Comparison of ENCODE assay signal across 8 mouse cellular contexts in genomic region chr4:75277467-75278196, GRCm38 (mm10). TPM values are rescaled to one million over a fixed set of nuclear protein-coding genes. Genes with fewer than 3 reads are reported as not detected.
DNase-seq lines count a peak whose midpoint lies in the region; ATAC-seq and TF ChIP-seq lines count a peak whose summit lies in the region.

No protein-coding gene starts in this region.

- no peak for TF ChIP-seq EP300 in stomach, postnatal 0 days (optimal IDR thresholded peaks at IDR 0.05)

- H3K27ac ChIP-seq in liver, adult 2 months (replicated peaks; ENCODE audit: insufficient read depth, low read depth, low read length) = peak overlapping the region; percentile 43; the same call in 1 of the 2 replicates
- no peak overlapping the region for H3K27ac ChIP-seq in forebrain, embryonic 12.5 days
- peak overlapping the region; percentile 67 for H3K27ac ChIP-seq in liver, embryonic 12.5 days
- 0 out of 2 replicates have a peak overlapping the region, but pooled peaks have one; percentile 30 for H3K27ac ChIP-seq in stomach, postnatal 0 days (replicated peaks)

- H3K9ac ChIP-seq in liver, adult 2 months (ENCODE audit: low read depth, low read length) = peak overlapping the region; percentile 90
- H3K9ac ChIP-seq in forebrain, embryonic 12.5 days = peak overlapping the region; percentile 87
- H3K9ac ChIP-seq in liver, embryonic 12.5 days = peak overlapping the region; percentile 90
- H3K9ac ChIP-seq in stomach, postnatal 0 days (ENCODE audit: low read length) = peak overlapping the region; percentile 87

- H3K4me2 ChIP-seq in forebrain, embryonic 12.5 days = peak overlapping the region; percentile 69
- peak overlapping the region; percentile 71 for H3K4me2 ChIP-seq in liver, embryonic 12.5 days
- peak overlapping the region; percentile 62 for H3K4me2 ChIP-seq in stomach, postnatal 0 days (replicated peaks; ENCODE audit: low read depth)

- peaks cover 2% of the 10 kb centered on the region; the same call in 1 of the 2 replicates for H3K36me3 ChIP-seq in liver, adult 2 months (ENCODE audit: control insufficient read depth, insufficient read depth, low read length)
- H3K36me3 ChIP-seq in forebrain, embryonic 12.5 days (replicated peaks) = peaks cover 8% of the 10 kb centered on the region
- peaks cover 23% of the 10 kb centered on the region for H3K36me3 ChIP-seq in liver, embryonic 12.5 days
- H3K36me3 ChIP-seq in stomach, postnatal 0 days (ENCODE audit: control insufficient read depth, insufficient read depth, low read length) = no peaks in the 10 kb centered on the region

- no peak for TF ChIP-seq CTCF in liver, adult 2 months (IDR thresholded peaks at IDR 0.05; ENCODE audit: low read depth, low read length)
- TF ChIP-seq CTCF in stomach, postnatal 0 days (IDR thresholded peaks at IDR 0.05; ENCODE audit: low read depth) = no peak

- intact Hi-C loops in left cerebral cortex, postnatal 36 days (cut with DNase I) = no loop called here

- H3K4me3 ChIP-seq in liver, adult 2 months (ENCODE audit: insufficient read depth, low read depth, low read length) = peak overlapping the region; percentile 99
- peak overlapping the region; percentile 84 for H3K4me3 ChIP-seq in forebrain, embryonic 12.5 days (replicated peaks)
- H3K4me3 ChIP-seq in liver, embryonic 12.5 days = peak overlapping the region; percentile 87
- peak overlapping the region; percentile 83 for H3K4me3 ChIP-seq in stomach, postnatal 0 days (ENCODE audit: low read depth, low read length)

- WGBS in liver, adult 2 months = 4% methylated on average over 30 of the region's 30 CpGs
- 8% methylated on average over 30 of the region's 30 CpGs for WGBS in forebrain, embryonic 12.5 days
- 4% methylated on average over 30 of the region's 30 CpGs for WGBS in liver, embryonic 12.5 days (ENCODE audit: insufficient replicate concordance)
- 5% methylated on average over 30 of the region's 30 CpGs for WGBS in stomach, postnatal 0 days

- ATAC-seq in forebrain, embryonic 12.5 days (ENCODE audit: low FRiP score) = peak; percentile 91
- ATAC-seq in liver, embryonic 12.5 days = peak; percentile 85
- peak; percentile 90 for ATAC-seq in stomach, postnatal 0 days (ENCODE audit: low FRiP score, low TSS enrichment)

- H3K79me2 ChIP-seq in liver, adult 2 months (ENCODE audit: control insufficient read depth, insufficient read depth, low read length) = no peaks in the 10 kb centered on the region; the same call in 1 of the 2 replicates

- no peak for TF ChIP-seq POLR2A in liver, adult 2 months (IDR thresholded peaks at IDR 0.05; ENCODE audit: extremely low read depth, insufficient read depth, low read length)

- peak; percentile 16 for DNase-seq in liver, adult 2 months (ENCODE audit: extremely low read depth, low read depth, low spot score)
- no peak for DNase-seq in liver
- DNase-seq in brain, adult 2 months (ENCODE audit: low read depth, low spot score) = peak; percentile 16
- no peak for DNase-seq in stomach, postnatal 0 days (ENCODE audit: low spot score)
- no peak for DNase-seq in natural killer cell, adult 2 months (ENCODE audit: low spot score in 2 of 2)
- no peak for DNase-seq in left cerebral cortex, postnatal 36 days (ENCODE audit: low spot score in 2 of 2)

- peaks cover 4% of the 10 kb centered on the region; the same call in 1 of the 2 replicates for H3K4me1 ChIP-seq in liver, adult 2 months (ENCODE audit: control insufficient read depth, insufficient read depth, low read length)
- peaks cover 3% of the 10 kb centered on the region; the same call in 1 of the 2 replicates for H3K4me1 ChIP-seq in forebrain, embryonic 12.5 days
- peaks cover 9% of the 10 kb centered on the region for H3K4me1 ChIP-seq in liver, embryonic 12.5 days
- no peaks in the 10 kb centered on the region for H3K4me1 ChIP-seq in stomach, postnatal 0 days (replicated peaks; ENCODE audit: control insufficient read depth, insufficient read depth)

- H3K9me3 ChIP-seq in forebrain, embryonic 12.5 days = no peaks in the 10 kb centered on the region
- H3K9me3 ChIP-seq in liver, embryonic 12.5 days (replicated peaks) = no peaks in the 10 kb centered on the region
- no peaks in the 10 kb centered on the region for H3K9me3 ChIP-seq in stomach, postnatal 0 days (ENCODE audit: control insufficient read depth, low read length)

- H3K27me3 ChIP-seq in liver, adult 2 months (ENCODE audit: control insufficient read depth, insufficient read depth, low read length) = no peaks in the 10 kb centered on the region
- no peaks in the 10 kb centered on the region for H3K27me3 ChIP-seq in forebrain, embryonic 12.5 days
- H3K27me3 ChIP-seq in liver, embryonic 12.5 days (replicated peaks) = no peaks in the 10 kb centered on the region
- no peaks in the 10 kb centered on the region for H3K27me3 ChIP-seq in stomach, postnatal 0 days (ENCODE audit: control insufficient read depth, insufficient read depth, low read length)

RNA-seq across cellular contexts. Expression of gene Dmac1, which starts 0.5 kb away (rescaled TPM):
- total RNA-seq in liver, adult 2 months (2014; rRNA removed) = 21.0 and 28.3 TPM in 2 replicates
- polyA plus RNA-seq in liver, adult 2 months (2012; rRNA removed) = 37.7 and 41.5 TPM in 2 replicates
- polyA plus RNA-seq in forebrain, embryonic 12.5 days (2016; fragmentation: Nextera tagmentation; extraction: Ambion mirVana) = 114 and 118 TPM in 2 replicates
- 78.6 and 85.7 TPM in 2 replicates for polyA plus RNA-seq in liver, embryonic 12.5 days (2016; fragmentation: Nextera tagmentation; extraction: Ambion mirVana)
- 77.3 and 83.4 TPM in 2 replicates for polyA plus RNA-seq in stomach, postnatal 0 days (2015; fragmentation: Nextera tagmentation; extraction: Ambion mirVana)
- total RNA-seq in left cerebral cortex, postnatal 36 days (2021) = 10 to 100 TPM; 47.8 to 51.9 TPM

Comparison
In these comparisons a context has a peak if more than half of its experiments do, and no peak if none do; other contexts are left out.
1. DNase-seq: peak in liver, adult 2 months (single experiment) and brain, adult 2 months (single experiment); none in liver (single experiment), stomach, postnatal 0 days (single experiment), natural killer cell, adult 2 months (0 of 2) and left cerebral cortex, postnatal 36 days (0 of 2).
2. Peak in every context shown above with its lines, with median percentiles within 50 percentile points of each other: H3K4me3 ChIP-seq, H3K9ac ChIP-seq, ATAC-seq and H3K4me2 ChIP-seq.